Mouse (Mus musculus) c-Kit-positive CD71-negative TER-119-negative erythroid progenitor cells, embryonic 14.5 days (primary cell): ENCODE results near the gene Cfap45.
A peak's percentile ranks its signal among the peaks of the same experiment; 100 is the strongest.

ENCODE experiments used
- DNase-seq: peaks from one replicate; pipeline ENCODE4 v3.0.0-alpha.2; 2013; ENCODE audit warnings: low read depth

Gene Cfap45

GRCm38 (mm10) chr1:172562641-172563464 is 42.3 kb downstream of the Cfap45 start:
- peak; percentile 36 for DNase-seq

GRCm38 (mm10) chr1:172563465-172563828 is 42.8 kb downstream of the Cfap45 start:
- no peak for DNase-seq

GRCm38 (mm10) chr1:172566131-172566530 is 45.5 kb downstream of the Cfap45 start:
- no peak for DNase-seq

- DNase-seq: no peak
Measured at GRCm38 (mm10) chr1:172567758-172568157, 47.2 kb downstream of the Cfap45 start.

- DNase-seq: no peak
Measured at GRCm38 (mm10) chr1:172580116-172580515, 59.5 kb downstream of the Cfap45 start.

GRCm38 (mm10) chr1:172582436-172582835 is 61.8 kb downstream of the Cfap45 start:
- DNase-seq: no peak

- DNase-seq: no peak
Measured at GRCm38 (mm10) chr1:172584271-172584670, 63.7 kb downstream of the Cfap45 start.

GRCm38 (mm10) chr1:172585026-172585425 is 64.4 kb downstream of the Cfap45 start:
- no peak for DNase-seq

GRCm38 (mm10) chr1:172585612-172586567 is 65.3 kb downstream of the Cfap45 start:
- no peak for DNase-seq

GRCm38 (mm10) chr1:172590385-172590784 is 69.8 kb downstream of the Cfap45 start, which contains the start of gene Slamf8:
Slamf8 (minus strand) TSS chr1:172590568.
- DNase-seq: no peak

GRCm38 (mm10) chr1:172593321-172593720 is 72.7 kb downstream of the Cfap45 start:
- DNase-seq: no peak

- DNase-seq: no peak
Measured at GRCm38 (mm10) chr1:172593956-172594355, 73.4 kb downstream of the Cfap45 start.

GRCm38 (mm10) chr1:172594495-172594894 is 73.9 kb downstream of the Cfap45 start:
- DNase-seq: peak; percentile 20
